Mouse (Mus musculus): ENCODE results near the gene Cyp27b1.

Gene Cyp27b1

GRCm38 (mm10) chr10:127092742-127093141, 44.7 kb downstream of the Cyp27b1 start:
- no peak for DNase-seq

GRCm38 (mm10) chr10:127094382-127094802, 46.3 kb downstream of the Cyp27b1 start:
- peak in 1 of 2 experiments; percentile 55 for DNase-seq

DNA sequence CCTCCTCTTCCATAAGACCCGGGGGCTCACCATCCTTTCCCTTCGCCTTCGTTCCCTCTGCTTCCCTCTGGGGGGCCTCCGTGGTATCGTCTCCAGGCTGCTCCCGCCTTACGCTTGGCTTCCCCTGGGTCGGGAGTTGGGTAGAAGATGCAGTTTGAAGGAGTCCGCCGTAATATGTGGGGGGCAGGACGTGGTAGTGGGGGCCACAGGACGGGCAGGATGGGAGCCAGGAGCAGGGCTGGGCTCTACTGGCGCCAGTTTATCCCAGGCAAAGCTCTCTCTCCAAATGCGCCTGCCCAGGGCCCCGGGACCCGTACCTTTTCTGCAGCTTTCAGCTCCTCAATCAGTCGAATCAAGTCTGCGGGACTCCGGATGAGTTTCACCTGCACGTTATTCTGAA, 50.5 kb downstream of the Cyp27b1 start:
- no peak for DNase-seq

GRCm38 (mm10) chr10:127099191-127099590, 51.1 kb downstream of the Cyp27b1 start:
- no peak for DNase-seq

DNA sequence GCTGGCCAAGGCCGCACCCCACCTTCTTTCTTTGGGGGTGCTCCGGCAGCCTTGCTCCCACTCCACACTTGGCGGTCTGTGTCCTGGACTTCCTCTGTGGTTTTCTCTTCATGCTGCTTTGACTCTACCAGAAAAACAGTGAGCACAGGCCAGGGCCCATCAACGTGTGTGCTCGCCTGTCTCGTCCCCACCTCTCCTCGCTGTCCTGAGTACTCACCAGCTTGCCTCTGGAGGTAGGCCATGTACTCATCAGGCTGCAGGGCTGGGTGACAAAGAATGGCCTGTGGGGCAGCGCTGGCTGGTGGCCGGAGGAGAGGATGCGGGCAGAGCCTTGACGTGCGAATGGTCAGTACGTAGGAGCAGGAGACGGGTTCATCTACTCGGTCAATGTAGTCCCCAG, 51.8 kb downstream of the Cyp27b1 start:
- no peak for DNase-seq

GRCm38 (mm10) chr10:127100414-127100813, 52.4 kb downstream of the Cyp27b1 start:
- no peak for DNase-seq

- no peak for DNase-seq
Measured at GRCm38 (mm10) chr10:127101151-127101550, 53.1 kb downstream of the Cyp27b1 start.
